Mouse (Mus musculus): ENCODE measurements around the gene Nptn.

- TF ChIP-seq POLR2A (IDR thresholded peaks at IDR 0.05; ENCODE audit: control insufficient read depth, low read depth, low read length): peak; percentile 56
- no peak for TF ChIP-seq CTCF (IDR thresholded peaks at IDR 0.05; ENCODE audit: control insufficient read depth, insufficient read depth, insufficient replicate concordance, low read depth, low read length)
Observed at GRCm38 (mm10) chr9:58581958-58582540, at the start of gene Nptn.

Data from testis, adult 2 months (tissue).